Mouse (Mus musculus) liver, embryonic 12.5 days (tissue): ENCODE results near the gene Alg12. TPM values are rescaled to one million over a fixed set of nuclear protein-coding genes. Genes with fewer than 3 reads are reported as not detected.

Source experiments
- ATAC-seq: fragments of 200-750 bp; cut with Nextera tagmentation; 2 replicates; pipeline ENCODE4 v1.8.0; 2017; ENCODE audit warnings: moderate number of reproducible peaks, mild to moderate bottlenecking, moderate library complexity
- H3K27ac ChIP-seq: fragments of 300-500 bp; sonication (generic); 2 replicates; pipeline ENCODE4 v1.5.1; 2016; ENCODE audit warnings: mild to moderate bottlenecking
- H3K27me3 ChIP-seq: fragments of 300-500 bp; sonication (generic); replicated peaks from 2 replicates; pipeline ENCODE4 v1.6.1; 2016; ENCODE audit warnings: mild to moderate bottlenecking, moderate library complexity
- H3K36me3 ChIP-seq: fragments of 300-500 bp; sonication (generic); 2 replicates; pipeline ENCODE4 v1.6.1; 2016; ENCODE audit warnings: mild to moderate bottlenecking, moderate library complexity
- H3K4me1 ChIP-seq: fragments of 300-500 bp; sonication (generic); 2 replicates; pipeline ENCODE4 v1.6.1; 2016
- H3K4me2 ChIP-seq: fragments of 300-500 bp; sonication (generic); 2 replicates; pipeline ENCODE4 v1.6.1; 2016; ENCODE audit warnings: mild to moderate bottlenecking, moderate library complexity
- H3K4me3 ChIP-seq: fragments of 300-500 bp; sonication (generic); 2 replicates; pipeline ENCODE4 v1.5.1; 2016; ENCODE audit warnings: mild to moderate bottlenecking, moderate library complexity
- H3K9ac ChIP-seq: fragments of 300-500 bp; sonication (generic); 2 replicates; pipeline ENCODE4 v1.6.1; 2016; ENCODE audit warnings: mild to moderate bottlenecking, moderate library complexity
- H3K9me3 ChIP-seq: fragments of 300-500 bp; sonication (generic); replicated peaks from 2 replicates; pipeline ENCODE4 v1.6.1; 2016; ENCODE audit warnings: mild to moderate bottlenecking, moderate library complexity
- WGBS: fragments of 180-500 bp; shearing (Covaris S2); methylation state at CpG from one replicate; pipeline ENCODE4 v1.1.7; 2016; ENCODE audit not compliant: insufficient replicate concordance; 5-methylcytosine and 5-hydroxymethylcytosine counted together
- polyA plus RNA-seq: library from polyadenylated mRNA; unstranded; fragments of >200 nt; fragmentation: Nextera tagmentation; extraction: Ambion mirVana; gene quantifications from 2 replicates; pipeline ENCODE4 v1.2.1, GENCODE M21; 2016

The Alg12 gene
- polyA plus RNA-seq, 1 experiment from 2014 or later, result 6.9 TPM

DNA sequence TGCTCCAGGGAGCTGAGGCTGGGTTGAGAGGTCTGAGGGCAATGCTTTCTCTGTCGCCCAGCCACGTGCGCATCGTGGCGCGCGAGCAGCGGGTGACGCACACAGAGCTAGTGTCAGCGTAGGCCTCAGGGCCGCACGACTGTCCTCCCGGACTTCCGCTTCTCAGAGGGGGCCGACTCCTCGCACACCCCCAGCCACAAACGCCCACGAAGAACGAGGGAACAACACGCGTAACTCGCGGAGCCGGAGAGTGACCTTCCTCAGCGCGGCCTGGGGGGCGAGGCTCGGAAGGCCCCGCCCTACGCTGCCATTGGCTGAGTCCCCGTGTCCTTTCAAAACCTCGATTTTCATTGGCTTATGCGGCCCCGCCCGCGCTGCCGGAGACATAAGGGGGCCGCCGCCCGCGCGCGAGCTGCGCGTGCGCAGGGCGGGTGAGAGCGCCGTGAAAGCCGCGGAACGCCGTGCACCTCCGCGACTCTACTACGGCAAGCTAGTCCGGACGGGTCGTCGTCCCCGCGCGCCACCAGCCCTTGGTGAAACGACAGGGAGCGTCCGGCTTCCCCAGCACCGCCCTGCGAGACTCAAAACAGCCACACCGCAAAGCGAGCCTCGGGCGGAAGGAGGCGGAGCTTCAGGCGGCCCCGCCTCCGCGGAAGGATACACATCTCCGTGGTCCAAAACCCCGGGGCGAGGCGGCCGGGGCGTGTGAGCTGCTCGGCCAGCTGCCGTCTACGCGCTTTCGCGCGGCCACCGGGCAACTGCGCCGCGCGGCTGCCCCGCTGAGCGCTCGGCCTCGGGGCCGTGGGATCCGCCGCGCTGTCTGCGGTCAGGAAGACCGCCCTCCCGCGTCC is 42.9 kb upstream of the Alg12 start, which contains the start of gene Pim3:
Gene Pim3 (plus strand): TSS at position 415 of the 851 bp plus-strand sequence.
- WGBS, result under 1% methylated on average over 104 of the region's 107 CpGs
- H3K4me2 ChIP-seq, result peak within 1 kb of the TSS; percentile 98
- no peaks in the 10 kb centered on the region for H3K9me3 ChIP-seq
- peak within 1 kb of the TSS; percentile 80 for H3K9ac ChIP-seq
- H3K27ac ChIP-seq, result peak within 1 kb of the TSS; percentile 82
- peak within 1 kb of the TSS; percentile 71 for H3K4me3 ChIP-seq
- peaks cover 9% of the 10 kb centered on the region for H3K27me3 ChIP-seq
- H3K4me1 ChIP-seq, result peaks cover 62% of the 10 kb centered on the region
- peaks cover 26% of the 10 kb centered on the region for H3K36me3 ChIP-seq
- peak; percentile 87 for ATAC-seq

DNA sequence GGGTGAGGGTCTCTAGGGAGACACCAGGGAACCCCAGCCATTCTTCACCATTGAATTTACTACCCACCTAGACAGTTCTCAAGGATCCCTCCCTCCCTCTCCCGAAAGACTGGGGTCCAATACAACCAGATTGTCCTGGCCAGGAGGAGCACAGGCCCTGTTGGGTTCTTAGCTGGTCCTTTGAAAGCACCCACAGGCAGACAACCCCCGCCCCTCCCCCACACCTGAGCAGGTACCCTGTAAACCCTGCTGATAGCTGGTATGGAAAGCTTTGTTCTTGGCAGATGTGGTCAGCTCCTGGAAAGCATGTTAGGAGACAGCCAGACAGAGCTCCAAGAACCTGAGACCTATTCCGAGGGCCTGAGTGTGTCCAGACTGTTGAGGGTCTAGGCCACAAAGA is 41.7 kb upstream of the Alg12 start:
- Histone ChIP-seq H3K36me3 (peaks cover 17% of the 10 kb centered on the region), H3K27me3 (peaks cover 9% of the 10 kb centered on the region), H3K4me2 (no peak overlapping the region), H3K9me3 (no peaks in the 10 kb centered on the region), H3K27ac (no peak overlapping the region), H3K4me1 (peaks cover 52% of the 10 kb centered on the region), H3K9ac (no peak overlapping the region), H3K4me3 (no peak overlapping the region)
- no peak for ATAC-seq
- 74% methylated on average over 3 of the region's 3 CpGs for WGBS

GRCm38 (mm10) chr15:88859206-88859970 is 40.3 kb upstream of the Alg12 start:
- Histone ChIP-seq H3K4me1 (peaks cover 50% of the 10 kb centered on the region), H3K36me3 (peaks cover 4% of the 10 kb centered on the region), H3K27me3 (peaks cover 9% of the 10 kb centered on the region), H3K9ac (no peak overlapping the region), H3K27ac (no peak overlapping the region), H3K4me2 (no peak overlapping the region), H3K4me3 (no peak overlapping the region), H3K9me3 (no peaks in the 10 kb centered on the region)
- WGBS, result 67% methylated on average over 8 of the region's 8 CpGs
- ATAC-seq, result no peak

- H3K36me3 ChIP-seq, result no peaks in the 10 kb centered on the region
- H3K27me3 ChIP-seq, result peaks cover 9% of the 10 kb centered on the region
- no peak overlapping the region for H3K4me3 ChIP-seq
- ATAC-seq, result no peak
- no peak overlapping the region for H3K4me2 ChIP-seq
- H3K9me3 ChIP-seq, result no peaks in the 10 kb centered on the region
- no peak overlapping the region for H3K9ac ChIP-seq
- H3K4me1 ChIP-seq, result peaks cover 47% of the 10 kb centered on the region
- 68% methylated on average over 2 of the region's 2 CpGs for WGBS
- no peak overlapping the region for H3K27ac ChIP-seq
Observed at GRCm38 (mm10) chr15:88858707-88859106, 39.6 kb upstream of the Alg12 start.

DNA sequence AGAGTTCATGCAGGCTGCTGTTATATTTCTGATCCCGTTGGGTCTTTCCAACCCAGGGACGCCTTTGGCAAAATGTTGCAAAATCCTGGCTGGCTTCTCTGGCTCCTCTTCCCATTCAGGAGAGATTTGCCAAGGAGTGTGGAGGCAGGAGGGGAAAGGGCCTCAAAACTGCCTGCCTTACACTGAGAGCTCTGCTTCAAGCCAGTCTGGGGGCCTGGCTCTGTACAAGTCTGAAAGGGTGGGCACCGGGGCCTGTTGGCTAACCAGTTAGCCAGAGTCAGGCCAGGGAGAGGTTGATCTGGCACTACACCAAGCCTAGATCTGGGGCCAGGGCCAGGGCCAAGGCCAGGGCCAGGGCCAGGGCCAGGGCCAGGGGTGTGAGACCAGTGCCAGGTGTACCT is 39.0 kb upstream of the Alg12 start:
- H3K4me2 ChIP-seq, result no peak overlapping the region
- H3K4me3 ChIP-seq, result no peak overlapping the region
- no peaks in the 10 kb centered on the region for H3K36me3 ChIP-seq
- no peaks in the 10 kb centered on the region for H3K9me3 ChIP-seq
- no peak overlapping the region for H3K27ac ChIP-seq
- ATAC-seq, result no peak
- peaks cover 42% of the 10 kb centered on the region for H3K4me1 ChIP-seq
- 75% methylated on average over 3 of the region's 3 CpGs for WGBS
- no peak overlapping the region for H3K9ac ChIP-seq
- H3K27me3 ChIP-seq, result peaks cover 9% of the 10 kb centered on the region

DNA sequence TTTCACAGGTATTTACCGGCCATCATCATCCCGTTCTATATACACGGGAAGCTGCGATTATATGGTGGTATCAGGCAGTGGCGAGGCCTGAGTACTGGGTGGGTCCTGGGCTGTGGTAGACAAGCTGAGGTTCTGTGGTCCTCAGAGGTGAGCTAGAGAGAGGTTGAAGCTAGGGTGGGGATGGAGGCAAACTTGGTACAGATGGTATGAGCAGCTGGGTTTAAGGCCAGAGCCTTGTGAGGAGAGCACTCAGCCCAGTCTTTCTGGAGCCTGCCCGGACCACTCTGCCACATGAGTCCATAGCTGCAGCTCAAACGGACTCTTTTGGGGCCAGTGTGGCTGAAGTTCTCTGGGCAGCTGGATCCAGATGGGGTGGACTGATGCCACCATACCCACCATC is 38.2 kb upstream of the Alg12 start:
- H3K27me3 ChIP-seq, result peaks cover 9% of the 10 kb centered on the region
- H3K9me3 ChIP-seq, result no peaks in the 10 kb centered on the region
- no peak overlapping the region for H3K27ac ChIP-seq
- peaks cover 34% of the 10 kb centered on the region for H3K4me1 ChIP-seq
- no peak for ATAC-seq
- no peak overlapping the region for H3K9ac ChIP-seq
- no peaks in the 10 kb centered on the region for H3K36me3 ChIP-seq
- H3K4me3 ChIP-seq, result no peak overlapping the region
- 74% methylated on average over 7 of the region's 7 CpGs for WGBS
- no peak overlapping the region for H3K4me2 ChIP-seq

DNA sequence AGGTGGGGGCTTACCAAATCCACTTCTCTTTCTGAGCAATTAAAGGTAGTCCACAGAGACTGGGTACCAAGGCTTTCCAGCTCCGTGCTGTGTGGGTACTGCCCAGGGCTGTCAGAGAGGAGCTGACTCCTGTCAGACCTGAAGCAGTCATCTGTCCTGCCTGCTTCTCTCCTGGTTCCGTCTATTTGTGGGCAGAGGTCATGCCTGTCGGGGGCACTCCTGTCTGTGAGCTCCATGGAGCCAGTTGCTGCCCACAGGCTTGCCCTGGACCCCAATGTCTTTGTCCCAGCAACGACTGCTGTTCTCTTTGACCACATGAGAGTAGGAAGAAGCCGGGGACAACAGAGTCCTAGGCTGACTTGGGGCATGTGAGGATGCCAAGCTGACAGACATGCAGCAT is 37.5 kb upstream of the Alg12 start:
- no peak overlapping the region for H3K4me3 ChIP-seq
- no peak overlapping the region for H3K9ac ChIP-seq
- peaks cover 29% of the 10 kb centered on the region for H3K4me1 ChIP-seq
- peaks cover 12% of the 10 kb centered on the region for H3K27me3 ChIP-seq
- H3K27ac ChIP-seq, result no peak overlapping the region
- 53% methylated on average over 5 of the region's 5 CpGs for WGBS
- H3K36me3 ChIP-seq, result no peaks in the 10 kb centered on the region
- no peak overlapping the region for H3K4me2 ChIP-seq
- ATAC-seq, result no peak
- no peaks in the 10 kb centered on the region for H3K9me3 ChIP-seq

DNA sequence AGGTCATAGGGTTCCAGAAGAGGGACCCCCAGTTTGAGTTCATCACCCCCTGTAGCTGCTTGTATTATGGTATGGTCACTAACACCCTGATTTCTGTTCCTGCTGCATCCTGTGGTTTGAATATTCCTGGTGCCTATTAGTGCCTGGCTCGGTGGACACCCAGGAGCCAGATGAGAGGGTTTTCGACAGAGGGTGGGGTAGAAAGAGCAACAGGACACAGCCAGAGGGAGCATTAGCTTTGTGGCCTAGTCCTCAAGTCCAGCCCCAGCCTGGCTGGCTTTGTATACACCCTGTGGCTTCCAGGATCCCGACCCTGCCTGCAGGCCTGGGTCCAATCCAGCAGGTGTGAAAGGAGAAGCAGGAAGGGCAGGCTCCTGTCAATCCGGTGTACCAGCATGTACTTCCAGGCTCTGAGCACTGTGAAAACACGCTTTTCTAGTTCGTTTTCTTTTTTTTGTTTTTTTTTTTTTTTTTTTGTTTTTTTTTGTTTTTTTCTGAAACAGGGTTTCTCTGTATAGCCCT is 36.8 kb upstream of the Alg12 start:
- no peak overlapping the region for H3K9ac ChIP-seq

DNA sequence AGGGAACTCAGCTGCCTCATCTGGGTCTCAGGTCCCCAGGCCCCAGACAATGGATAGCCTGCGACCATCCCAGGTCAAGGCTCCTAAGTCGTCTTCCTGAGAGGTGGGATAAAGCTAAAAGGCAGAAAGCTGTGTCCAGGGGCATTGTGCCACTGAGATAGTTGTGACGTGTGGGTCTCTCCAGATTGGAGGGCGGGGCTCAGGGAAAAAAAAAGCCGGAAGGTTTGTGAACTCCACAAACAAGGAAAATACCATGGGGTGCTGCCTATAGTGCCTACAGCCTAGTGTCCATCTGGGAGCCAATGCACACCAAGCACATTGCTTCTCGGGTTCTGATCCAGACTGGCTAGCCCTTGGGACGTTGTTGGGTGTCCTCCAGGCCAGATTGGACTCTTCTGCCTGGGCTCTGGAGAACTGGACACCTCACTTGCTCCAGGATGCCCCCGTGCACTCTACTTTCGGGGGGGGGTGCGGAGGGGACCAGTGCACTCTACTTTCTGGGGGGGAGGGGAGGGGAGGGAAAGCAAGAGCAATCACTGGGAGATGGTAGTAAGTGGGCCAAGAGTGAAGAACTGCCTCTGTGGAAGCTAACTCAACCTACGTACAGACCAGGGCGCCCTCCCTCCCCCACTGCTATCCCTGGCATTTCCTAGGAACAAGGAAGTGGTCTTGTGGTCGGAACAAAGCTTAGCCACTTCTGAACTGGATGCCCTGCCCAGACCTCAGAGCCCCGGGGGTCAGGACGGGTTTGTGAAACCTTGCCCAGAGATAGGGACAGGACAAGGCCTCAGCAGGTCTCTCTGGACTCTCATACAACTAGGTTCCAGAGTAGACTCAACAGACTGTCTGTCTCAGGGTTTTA is 36.1 kb upstream of the Alg12 start:
- H3K4me2 ChIP-seq, result no peak overlapping the region
- 45% methylated on average over 15 of the region's 15 CpGs for WGBS
- H3K4me3 ChIP-seq, result no peak overlapping the region
- 0 out of 2 replicates have a peak overlapping the region, but pooled peaks have one; percentile 4 for H3K27ac ChIP-seq
- H3K9ac ChIP-seq, result no peak overlapping the region
- no peak for ATAC-seq
- H3K4me1 ChIP-seq, result peaks cover 19% of the 10 kb centered on the region
- H3K36me3 ChIP-seq, result no peaks in the 10 kb centered on the region
- H3K9me3 ChIP-seq, result no peaks in the 10 kb centered on the region
- H3K27me3 ChIP-seq, result peaks cover 16% of the 10 kb centered on the region

More for the DNA sequence above, 36.8 kb upstream of the Alg12 start:
- Histone ChIP-seq H3K27me3 (peaks cover 16% of the 10 kb centered on the region), H3K9me3 (no peaks in the 10 kb centered on the region), H3K36me3 (no peaks in the 10 kb centered on the region), H3K4me2 (no peak overlapping the region), H3K4me1 (peaks cover 22% of the 10 kb centered on the region), H3K4me3 (no peak overlapping the region), H3K27ac (0 out of 2 replicates have a peak overlapping the region, but pooled peaks have one; percentile 4)
- 52% methylated on average over 6 of the region's 6 CpGs for WGBS
- ATAC-seq, result no peak

GRCm38 (mm10) chr15:88854119-88854968 is 35.2 kb upstream of the Alg12 start:
- WGBS, result 35% methylated on average over 6 of the region's 6 CpGs
- no peak overlapping the region for H3K4me2 ChIP-seq
- ATAC-seq, result no peak
- no peaks in the 10 kb centered on the region for H3K9me3 ChIP-seq
- H3K4me1 ChIP-seq, result peaks cover 19% of the 10 kb centered on the region
- peaks cover 20% of the 10 kb centered on the region for H3K27me3 ChIP-seq
- no peak overlapping the region for H3K9ac ChIP-seq
- H3K36me3 ChIP-seq, result no peaks in the 10 kb centered on the region
- no peak overlapping the region for H3K4me3 ChIP-seq
- no peak overlapping the region for H3K27ac ChIP-seq

DNA sequence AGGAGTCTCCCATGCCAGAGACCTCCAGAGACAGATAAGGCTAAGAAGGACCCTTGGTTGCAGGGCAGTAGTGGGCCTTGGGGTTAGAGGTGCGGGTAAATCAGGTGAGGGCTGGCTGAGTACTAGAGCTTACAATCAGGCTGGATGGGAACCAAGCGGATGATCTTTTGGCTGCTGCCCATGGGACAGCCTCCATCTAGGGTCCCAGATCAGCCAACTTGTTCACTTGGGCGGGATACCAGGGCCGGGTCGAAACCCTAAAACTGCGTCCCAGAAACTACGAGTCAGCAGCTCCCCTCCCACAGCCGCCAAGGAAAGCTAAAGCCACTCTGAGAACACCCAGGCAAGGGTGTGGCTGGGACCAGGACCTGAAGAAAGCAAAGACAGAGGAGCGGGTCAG is 34.0 kb upstream of the Alg12 start:
- H3K27me3 ChIP-seq, result peaks cover 15% of the 10 kb centered on the region
- no peak overlapping the region for H3K27ac ChIP-seq
- no peak for ATAC-seq
- no peak overlapping the region for H3K4me2 ChIP-seq
- WGBS, result 81% methylated on average over 9 of the region's 9 CpGs
- H3K4me1 ChIP-seq, result peaks cover 19% of the 10 kb centered on the region
- no peaks in the 10 kb centered on the region for H3K36me3 ChIP-seq
- no peak overlapping the region for H3K9ac ChIP-seq
- H3K4me3 ChIP-seq, result no peak overlapping the region
- no peaks in the 10 kb centered on the region for H3K9me3 ChIP-seq
